Mouse (Mus musculus): ENCODE data around the gene Slc35a5. TPM values are rescaled to one million over a fixed set of nuclear protein-coding genes. Genes with fewer than 3 reads are reported as not detected.

Slc35a5 gene
- 7.3 and 9.0 TPM in 2 replicates for polyA plus RNA-seq (2016; fragmentation: Nextera tagmentation; extraction: Ambion mirVana)

DNA sequence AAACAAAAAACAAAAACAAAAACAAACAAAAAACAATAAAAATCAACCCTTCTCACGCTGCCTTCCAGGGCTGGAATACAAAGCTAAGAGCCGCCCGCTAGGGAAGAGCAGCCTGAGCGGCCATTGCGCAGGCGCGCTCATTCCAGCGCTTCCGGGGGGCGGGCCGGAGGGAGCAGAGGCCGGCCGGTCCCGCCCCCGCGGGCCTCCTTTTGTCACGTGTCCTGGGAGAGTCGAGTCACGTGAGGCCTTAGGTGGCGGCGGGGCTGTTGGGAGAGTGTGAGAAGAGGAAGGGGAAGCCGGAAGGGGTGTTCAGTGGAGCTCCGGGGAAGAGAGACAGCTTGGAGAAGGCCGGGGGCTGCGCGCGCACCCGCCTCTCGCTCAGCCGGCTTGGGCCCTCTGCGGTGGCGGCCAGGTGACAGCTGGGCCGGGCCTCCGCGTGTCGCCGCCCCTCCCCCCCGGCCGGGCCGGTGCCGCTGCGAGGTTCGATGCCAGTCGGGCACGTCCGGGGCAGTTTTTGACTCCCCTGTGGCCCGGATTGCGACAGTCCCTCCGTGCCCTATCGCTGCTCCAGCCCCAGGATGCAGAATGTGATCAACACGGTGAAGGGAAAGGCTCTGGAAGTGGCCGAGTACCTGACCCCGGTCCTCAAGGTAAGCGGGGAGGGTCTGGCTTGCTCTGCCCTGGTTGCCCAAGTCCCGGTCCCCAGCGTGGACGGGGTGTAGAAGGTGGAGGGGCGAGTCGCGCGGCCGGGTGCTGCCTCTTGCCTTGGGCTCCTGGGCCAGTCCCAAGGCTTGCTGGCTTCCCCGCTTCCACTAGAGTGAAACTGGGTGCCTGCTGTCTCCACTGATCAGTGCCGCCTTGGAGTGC is at the start of gene Slc35a5, which contains the start of gene Atg3:
Gene Slc35a5, minus strand, starts transcription at position 185 of the 867 bp plus-strand sequence.
Gene Atg3, plus strand, starts transcription at position 264 of the 867 bp plus-strand sequence.
- WGBS (ENCODE audit: insufficient replicate concordance) = under 1% methylated on average over 52 of the region's 64 CpGs
- H3K4me3 ChIP-seq = peak within 1 kb of the TSS; percentile 78
- no peaks in the 10 kb centered on the region for H3K27me3 ChIP-seq (replicated peaks)
- ATAC-seq = peak; percentile 89
- H3K27ac ChIP-seq = peak within 1 kb of the TSS; percentile 95
- H3K36me3 ChIP-seq = peaks cover 13% of the 10 kb centered on the region
- H3K9me3 ChIP-seq (replicated peaks) = no peaks in the 10 kb centered on the region
- peak within 1 kb of the TSS; percentile 89 for H3K4me2 ChIP-seq
- H3K9ac ChIP-seq = peak within 1 kb of the TSS; percentile 83
- peaks cover 26% of the 10 kb centered on the region for H3K4me1 ChIP-seq

DNA sequence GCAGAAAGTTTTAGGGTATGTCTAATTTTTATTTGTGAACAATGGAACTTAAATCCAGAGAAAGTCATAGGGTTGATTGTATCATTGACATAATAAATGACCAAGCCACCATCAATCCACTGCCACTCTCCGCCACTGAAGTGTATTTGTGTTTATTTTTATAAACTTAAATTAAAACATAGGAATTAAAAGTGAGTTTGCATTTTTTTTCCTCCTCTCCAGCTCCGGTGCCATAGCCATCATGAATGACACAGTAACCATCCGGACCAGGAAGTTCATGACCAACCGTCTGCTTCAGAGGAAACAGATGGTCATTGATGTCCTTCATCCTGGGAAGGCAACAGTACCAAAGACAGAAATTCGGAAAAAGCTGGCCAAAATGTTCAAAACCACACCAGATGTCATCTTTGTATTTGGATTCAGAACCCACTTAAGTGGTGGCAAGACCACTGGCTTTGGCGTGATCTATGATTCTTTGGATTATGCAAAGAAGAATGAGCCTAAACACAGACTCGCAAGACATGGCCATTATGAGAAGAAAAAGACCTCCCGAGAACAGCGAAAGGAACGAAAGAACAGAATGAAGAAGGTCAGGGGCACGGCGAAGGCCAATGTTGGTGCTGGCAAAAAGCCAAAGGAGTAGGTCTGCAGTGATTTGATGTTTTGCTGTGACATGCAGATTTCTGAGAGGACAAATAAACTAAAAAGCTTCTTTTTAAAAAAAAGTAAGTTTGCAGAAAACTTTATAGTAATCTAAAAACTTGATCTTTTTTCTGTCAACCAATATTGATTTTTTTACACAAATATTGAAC is 46.6 kb upstream of the Slc35a5 start:
- 55% methylated on average over 12 of the region's 12 CpGs for WGBS (ENCODE audit: insufficient replicate concordance)
- H3K27me3 ChIP-seq (replicated peaks) = no peaks in the 10 kb centered on the region
- H3K9me3 ChIP-seq (replicated peaks) = no peaks in the 10 kb centered on the region
- no peak overlapping the region for H3K4me2 ChIP-seq
- no peaks in the 10 kb centered on the region for H3K4me1 ChIP-seq
- ATAC-seq = no peak
- H3K27ac ChIP-seq = no peak overlapping the region
- H3K36me3 ChIP-seq = no peaks in the 10 kb centered on the region
- H3K9ac ChIP-seq = no peak overlapping the region
- H3K4me3 ChIP-seq = no peak overlapping the region

DNA sequence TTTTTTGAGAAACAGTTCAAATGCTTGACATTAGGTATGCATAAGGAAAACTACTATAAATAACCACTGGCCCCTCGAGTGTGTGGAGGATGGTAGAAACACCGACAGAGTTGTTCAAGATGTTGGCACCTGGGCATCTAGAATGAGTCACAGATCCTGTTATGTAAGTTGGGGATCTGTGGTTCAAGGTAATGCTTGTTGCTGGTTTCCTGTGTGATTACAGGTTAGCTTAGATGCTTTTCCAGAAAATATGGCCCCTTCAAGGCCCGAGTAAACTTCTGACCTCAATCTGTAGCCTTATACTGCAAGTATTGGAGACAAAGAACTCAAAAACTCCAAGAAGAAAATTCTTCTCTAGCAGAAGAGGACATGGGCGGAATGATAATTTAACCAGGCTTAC is 45.9 kb upstream of the Slc35a5 start:
- H3K4me2 ChIP-seq = no peak overlapping the region
- no peak overlapping the region for H3K9ac ChIP-seq

DNA sequence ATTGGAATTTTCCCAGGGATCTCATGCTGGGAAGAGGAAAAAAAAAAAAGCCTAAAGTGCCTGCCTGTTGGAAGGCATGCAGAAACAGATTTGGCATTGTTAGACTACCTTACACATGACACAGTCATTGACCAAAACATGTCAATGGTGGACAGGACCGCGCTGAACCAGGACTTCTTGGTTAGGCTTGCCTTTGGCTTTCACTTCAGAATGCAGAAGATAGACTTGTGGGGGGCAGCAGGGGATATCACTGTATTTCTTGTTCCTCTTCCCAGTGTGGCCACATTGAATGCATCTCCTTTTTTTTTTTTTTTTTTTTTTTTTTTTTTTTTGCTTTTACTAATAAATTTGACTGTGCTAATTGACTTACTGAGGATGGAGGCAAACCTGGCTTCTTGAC is 42.9 kb upstream of the Slc35a5 start:
- H3K4me2 ChIP-seq = no peak overlapping the region
- WGBS (ENCODE audit: insufficient replicate concordance) = 60% methylated on average over 2 of the region's 2 CpGs
- H3K9ac ChIP-seq = no peak overlapping the region
- H3K4me3 ChIP-seq = no peak overlapping the region
- H3K27me3 ChIP-seq (replicated peaks) = no peaks in the 10 kb centered on the region
- no peak overlapping the region for H3K27ac ChIP-seq
- H3K36me3 ChIP-seq = no peaks in the 10 kb centered on the region
- no peaks in the 10 kb centered on the region for H3K4me1 ChIP-seq
- ATAC-seq = no peak
- H3K9me3 ChIP-seq (replicated peaks) = no peaks in the 10 kb centered on the region

More for the DNA sequence above, 45.9 kb upstream of the Slc35a5 start:
- no peak for ATAC-seq
- Histone ChIP-seq H3K27me3 (replicated peaks) (no peaks in the 10 kb centered on the region), H3K27ac (no peak overlapping the region), H3K4me1 (no peaks in the 10 kb centered on the region), H3K4me3 (no peak overlapping the region), H3K9me3 (replicated peaks) (no peaks in the 10 kb centered on the region), H3K36me3 (no peaks in the 10 kb centered on the region)
- WGBS (ENCODE audit: insufficient replicate concordance) = 47% methylated on average over 4 of the region's 4 CpGs

DNA sequence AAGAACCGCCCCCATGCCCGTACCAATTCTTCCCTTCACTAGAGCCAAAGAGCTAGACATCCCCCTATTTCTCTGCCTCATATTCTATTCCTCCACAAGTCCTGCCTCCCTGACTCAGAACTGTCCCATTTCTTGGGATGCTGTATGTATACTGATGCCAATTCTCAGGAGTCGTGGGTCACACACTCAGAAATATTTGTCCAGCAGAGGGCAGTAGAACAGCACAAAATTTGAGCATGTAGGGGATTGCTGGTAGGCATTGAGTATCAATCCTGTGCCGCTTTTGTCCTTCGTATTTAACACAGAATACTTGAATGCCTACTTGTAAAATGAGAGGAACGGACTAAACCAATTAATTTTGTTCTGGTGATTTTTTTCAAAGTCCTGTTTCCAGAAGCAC is 38.3 kb upstream of the Slc35a5 start:
- Histone ChIP-seq H3K4me1 (no peaks in the 10 kb centered on the region), H3K9ac (no peak overlapping the region), H3K27ac (no peak overlapping the region), H3K27me3 (replicated peaks) (no peaks in the 10 kb centered on the region), H3K4me3 (no peak overlapping the region), H3K9me3 (replicated peaks) (no peaks in the 10 kb centered on the region), H3K4me2 (no peak overlapping the region), H3K36me3 (no peaks in the 10 kb centered on the region)
- WGBS (ENCODE audit: insufficient replicate concordance) = 34% methylated on average over 6 of the region's 6 CpGs
- ATAC-seq = no peak

DNA sequence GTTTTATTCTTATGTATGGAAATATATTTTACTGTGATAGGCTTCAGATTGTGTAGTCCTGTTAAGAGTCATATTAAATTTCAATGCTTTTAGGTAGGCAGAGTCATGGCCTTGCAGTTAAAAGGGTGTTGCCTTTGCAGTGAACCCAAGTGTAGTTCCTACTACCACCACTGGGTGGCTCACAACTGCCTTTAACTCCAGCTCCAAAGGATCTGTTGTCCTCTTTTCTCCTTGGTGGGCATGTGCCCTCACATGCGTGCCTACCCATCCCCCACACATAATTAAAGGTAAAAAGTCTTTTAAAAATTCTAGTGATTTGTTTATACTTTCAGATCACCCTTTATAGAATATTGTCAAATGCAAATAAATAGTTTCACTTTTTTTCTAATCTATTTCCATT is 34.1 kb upstream of the Slc35a5 start:
- Histone ChIP-seq H3K4me2 (no peak overlapping the region), H3K4me1 (no peaks in the 10 kb centered on the region), H3K27me3 (replicated peaks) (no peaks in the 10 kb centered on the region), H3K4me3 (no peak overlapping the region), H3K9me3 (replicated peaks) (no peaks in the 10 kb centered on the region), H3K36me3 (peaks cover 18% of the 10 kb centered on the region; the same call in 1 of the 2 replicates), H3K9ac (no peak overlapping the region), H3K27ac (no peak overlapping the region)
- 8% methylated on average over 1 of the region's 1 CpGs for WGBS (ENCODE audit: insufficient replicate concordance)
- no peak for ATAC-seq

DNA sequence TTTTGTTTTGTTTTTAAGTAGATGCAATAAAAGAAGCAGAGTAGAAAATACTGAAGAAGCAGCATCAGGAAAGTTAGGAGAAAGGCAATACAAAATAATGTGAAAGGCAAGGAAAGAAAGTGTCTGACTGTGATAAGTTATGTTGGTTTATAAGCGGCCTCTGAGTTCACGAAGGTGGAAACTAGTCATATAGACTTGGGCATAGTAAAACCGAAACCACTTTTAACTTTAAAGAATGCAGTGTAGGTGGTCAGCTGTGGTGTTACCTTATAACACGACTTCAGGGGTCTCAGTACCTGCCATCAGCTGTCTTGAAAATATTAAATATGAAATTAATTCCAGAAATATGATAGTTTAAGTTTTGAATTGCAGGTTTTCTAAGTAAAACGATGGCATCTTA is 23.3 kb upstream of the Slc35a5 start:
- H3K9me3 ChIP-seq (replicated peaks) = no peaks in the 10 kb centered on the region
- no peaks in the 10 kb centered on the region for H3K4me1 ChIP-seq
- H3K36me3 ChIP-seq = peaks cover 32% of the 10 kb centered on the region
- H3K4me3 ChIP-seq = no peak overlapping the region
- 78% methylated on average over 5 of the region's 5 CpGs for WGBS (ENCODE audit: insufficient replicate concordance)
- no peaks in the 10 kb centered on the region for H3K27me3 ChIP-seq (replicated peaks)
- H3K27ac ChIP-seq = no peak overlapping the region
- ATAC-seq = no peak
- no peak overlapping the region for H3K9ac ChIP-seq
- H3K4me2 ChIP-seq = no peak overlapping the region

DNA sequence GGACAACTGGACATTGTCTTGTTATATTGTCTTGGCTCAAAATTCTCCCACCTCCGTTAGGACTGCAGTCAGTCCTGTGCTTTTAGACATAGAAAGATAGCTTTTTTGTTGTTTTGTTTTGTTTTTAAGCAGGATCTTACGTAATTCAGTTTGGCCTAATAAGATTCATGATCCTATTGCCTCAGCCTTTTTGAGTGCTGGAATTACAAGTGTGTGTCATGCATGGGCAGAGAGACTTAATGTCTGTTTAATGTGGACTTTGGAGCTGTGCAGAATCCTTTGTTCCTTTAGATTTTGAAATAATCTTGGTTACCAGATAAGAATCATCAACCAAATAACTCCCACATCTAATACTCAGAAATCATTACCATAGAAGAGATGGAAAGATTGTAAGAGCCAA is 20.0 kb upstream of the Slc35a5 start:
- WGBS (ENCODE audit: insufficient replicate concordance) = 82% methylated on average over 2 of the region's 2 CpGs
- Histone ChIP-seq H3K4me2 (no peak overlapping the region), H3K9me3 (replicated peaks) (no peaks in the 10 kb centered on the region), H3K4me3 (no peak overlapping the region), H3K27ac (no peak overlapping the region), H3K9ac (no peak overlapping the region), H3K27me3 (replicated peaks) (no peaks in the 10 kb centered on the region), H3K36me3 (peaks cover 22% of the 10 kb centered on the region), H3K4me1 (no peaks in the 10 kb centered on the region)
- ATAC-seq = no peak

DNA sequence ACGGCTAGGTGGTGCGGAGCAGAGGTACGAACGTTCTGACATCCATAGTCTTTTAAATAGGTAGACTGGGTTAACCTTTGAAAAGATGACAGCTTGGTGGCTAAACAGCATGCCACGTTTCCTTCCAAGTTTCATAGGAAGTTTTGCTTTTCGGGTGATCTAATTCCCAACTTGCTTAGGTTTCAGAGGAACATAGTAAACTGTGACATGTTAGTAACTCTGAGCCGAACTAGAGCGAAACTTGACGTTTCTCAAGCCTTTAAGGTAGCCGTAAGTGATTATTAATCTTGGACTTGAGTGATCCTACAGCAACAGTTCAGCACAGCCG is 847 bp upstream of the Slc35a5 start:
- Histone ChIP-seq H3K36me3 (peaks cover 13% of the 10 kb centered on the region), H3K9me3 (replicated peaks) (no peaks in the 10 kb centered on the region), H3K9ac (peak overlapping the region; percentile 83), H3K27ac (peak overlapping the region; percentile 95), H3K27me3 (replicated peaks) (no peaks in the 10 kb centered on the region), H3K4me1 (peaks cover 26% of the 10 kb centered on the region), H3K4me3 (peak overlapping the region; percentile 78), H3K4me2 (peak overlapping the region; percentile 89)
- no peak for ATAC-seq
- 3% methylated on average over 11 of the region's 11 CpGs for WGBS (ENCODE audit: insufficient replicate concordance)

DNA sequence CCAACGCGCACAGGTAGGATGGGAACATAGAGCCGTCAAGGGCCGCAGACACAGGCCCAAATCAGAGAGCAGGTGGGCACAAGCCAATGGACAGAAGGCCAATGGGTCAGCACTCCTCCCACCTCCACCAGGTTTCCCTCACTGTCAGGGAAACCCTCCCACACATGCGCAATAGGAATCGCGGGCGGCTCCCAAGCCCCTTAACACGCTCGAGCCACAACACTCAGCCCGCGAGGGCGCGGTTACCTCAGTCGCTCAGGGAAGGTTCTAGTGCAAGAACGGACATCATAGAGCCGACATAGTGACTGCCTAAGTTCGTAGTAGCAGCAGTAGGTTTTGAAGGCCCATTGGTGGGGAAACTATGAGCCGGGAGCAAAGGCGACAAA is 377 bp downstream of the Slc35a5 start:
- 1% methylated on average over 20 of the region's 20 CpGs for WGBS (ENCODE audit: insufficient replicate concordance)
- Histone ChIP-seq H3K9ac (peak overlapping the region; percentile 83), H3K4me2 (peak overlapping the region; percentile 89), H3K27ac (peak overlapping the region; percentile 95), H3K36me3 (peaks cover 8% of the 10 kb centered on the region), H3K4me1 (peaks cover 26% of the 10 kb centered on the region), H3K4me3 (peak overlapping the region; percentile 78), H3K9me3 (replicated peaks) (no peaks in the 10 kb centered on the region), H3K27me3 (replicated peaks) (no peaks in the 10 kb centered on the region)
- peak; percentile 77 for ATAC-seq

DNA sequence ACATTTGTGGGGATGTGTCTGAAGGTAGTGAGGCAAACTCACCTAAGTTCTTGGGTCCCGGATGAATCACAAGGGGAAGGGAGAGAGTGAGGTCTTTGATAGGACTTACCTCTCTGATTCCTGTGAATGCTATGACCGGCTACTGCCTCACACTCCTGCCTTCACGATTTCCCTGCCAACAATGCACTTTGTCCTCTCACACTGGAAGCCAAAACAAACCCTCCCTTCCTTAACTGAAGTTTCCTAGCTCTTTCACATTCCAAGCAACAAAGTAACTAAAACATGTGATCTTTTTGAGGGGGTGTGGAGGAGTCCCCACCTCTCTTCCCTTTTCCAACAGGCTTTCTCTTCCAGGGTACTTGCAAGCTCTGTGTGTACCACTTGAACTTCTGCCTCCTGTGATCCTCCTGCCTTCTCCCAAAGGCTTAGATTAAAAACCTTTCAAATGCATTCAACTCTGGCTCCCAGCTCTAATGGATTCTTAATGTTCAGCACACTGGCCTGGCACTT is 3.7 kb downstream of the Slc35a5 start:
- Histone ChIP-seq H3K4me2 (no peak overlapping the region), H3K27ac (no peak overlapping the region), H3K27me3 (replicated peaks) (no peaks in the 10 kb centered on the region), H3K4me1 (peaks cover 13% of the 10 kb centered on the region), H3K36me3 (peaks cover 25% of the 10 kb centered on the region), H3K9me3 (replicated peaks) (no peaks in the 10 kb centered on the region), H3K4me3 (no peak overlapping the region), H3K9ac (no peak overlapping the region)
- 71% methylated on average over 3 of the region's 3 CpGs for WGBS (ENCODE audit: insufficient replicate concordance)
- no peak for ATAC-seq

DNA sequence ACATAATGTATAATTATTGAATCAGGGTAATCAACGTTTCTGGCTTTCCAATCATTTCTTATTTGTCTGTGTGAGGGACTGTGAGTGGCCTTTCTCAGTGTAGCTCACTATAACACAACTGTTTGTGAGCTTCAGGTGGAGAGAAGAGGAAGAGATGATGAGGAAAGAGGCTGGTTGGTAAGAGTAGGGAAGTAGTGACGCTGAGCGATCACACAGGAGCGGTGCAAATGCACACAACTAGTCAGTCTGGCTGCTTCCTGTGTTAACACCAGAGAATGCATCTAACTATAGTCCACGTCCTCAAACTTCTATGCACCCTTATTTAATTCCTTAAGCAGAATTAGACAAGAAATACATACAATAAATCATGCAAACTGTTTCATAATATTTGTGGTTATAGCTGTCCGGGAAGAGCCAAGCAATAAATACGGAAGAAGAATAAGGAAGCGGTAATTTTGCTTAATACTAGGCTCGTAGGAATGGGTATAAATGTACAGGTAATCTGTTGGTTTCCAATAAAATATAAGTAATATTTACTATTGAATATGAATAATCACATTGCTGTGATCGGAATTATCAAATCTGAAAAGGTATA is 9.9 kb downstream of the Slc35a5 start:
- Histone ChIP-seq H3K9me3 (replicated peaks) (no peaks in the 10 kb centered on the region), H3K4me2 (no peak overlapping the region), H3K4me3 (no peak overlapping the region), H3K36me3 (peaks cover 64% of the 10 kb centered on the region), H3K27me3 (replicated peaks) (no peaks in the 10 kb centered on the region), H3K9ac (no peak overlapping the region), H3K4me1 (no peaks in the 10 kb centered on the region), H3K27ac (no peak overlapping the region)
- ATAC-seq = no peak
- WGBS (ENCODE audit: insufficient replicate concordance) = 76% methylated on average over 10 of the region's 10 CpGs
